Mouse (Mus musculus) megakaryocyte, embryonic 14.5 days (primary cell): Measurements from ENCODE around the gene Rassf5.

ENCODE experiments used
- FLI1 ChIP-seq: IDR thresholded peaks from 2 replicates; pipeline ENCODE4 v1.6.1; 2012; ENCODE audit warnings: low read length, inconsistent platforms, mixed read lengths
- GATA1 ChIP-seq: IDR thresholded peaks from 3 replicates; pipeline ENCODE4 v1.6.1; 2012; ENCODE audit warnings: mixed read lengths, low read length, inconsistent platforms, borderline replicate concordance

GRCm38 (mm10) chr1:131164427-131164826 lies 80.6 kb downstream of the Rassf5 start:
- TF ChIP-seq GATA1 (no peak), FLI1 (no peak)
